Mouse (Mus musculus) lung, adult 2 months (tissue): ENCODE data around the gene Creg1.

Experiments
- CTCF ChIP-seq: fragments of 200-500 bp; IDR thresholded peaks from 2 replicates; pipeline ENCODE4 v1.5.1; 2011; ENCODE audit warnings: mild to moderate bottlenecking, low read length, control low read depth; ENCODE audit not compliant: insufficient read depth
- POLR2A ChIP-seq: fragments of 200-500 bp; IDR thresholded peaks from 2 replicates; pipeline ENCODE4 v1.6.1; 2011; ENCODE audit warnings: low read depth, mild to moderate bottlenecking, control low read depth, low read length, borderline replicate concordance; ENCODE audit errors: extremely low read depth

GRCm38 (mm10) chr1:165771491-165771897, 7.9 kb downstream of the Creg1 start:
- TF ChIP-seq POLR2A (no peak), CTCF (peak; percentile 82)
